Mouse (Mus musculus): ENCODE results near the gene Hbp1. TPM values are rescaled to one million over a fixed set of nuclear protein-coding genes. Genes with fewer than 3 reads are reported as not detected.

The Hbp1 gene
- total and polyA plus RNA-seq, 2 experiments from 2014 or later, result 97.9 to 153 TPM

DNA sequence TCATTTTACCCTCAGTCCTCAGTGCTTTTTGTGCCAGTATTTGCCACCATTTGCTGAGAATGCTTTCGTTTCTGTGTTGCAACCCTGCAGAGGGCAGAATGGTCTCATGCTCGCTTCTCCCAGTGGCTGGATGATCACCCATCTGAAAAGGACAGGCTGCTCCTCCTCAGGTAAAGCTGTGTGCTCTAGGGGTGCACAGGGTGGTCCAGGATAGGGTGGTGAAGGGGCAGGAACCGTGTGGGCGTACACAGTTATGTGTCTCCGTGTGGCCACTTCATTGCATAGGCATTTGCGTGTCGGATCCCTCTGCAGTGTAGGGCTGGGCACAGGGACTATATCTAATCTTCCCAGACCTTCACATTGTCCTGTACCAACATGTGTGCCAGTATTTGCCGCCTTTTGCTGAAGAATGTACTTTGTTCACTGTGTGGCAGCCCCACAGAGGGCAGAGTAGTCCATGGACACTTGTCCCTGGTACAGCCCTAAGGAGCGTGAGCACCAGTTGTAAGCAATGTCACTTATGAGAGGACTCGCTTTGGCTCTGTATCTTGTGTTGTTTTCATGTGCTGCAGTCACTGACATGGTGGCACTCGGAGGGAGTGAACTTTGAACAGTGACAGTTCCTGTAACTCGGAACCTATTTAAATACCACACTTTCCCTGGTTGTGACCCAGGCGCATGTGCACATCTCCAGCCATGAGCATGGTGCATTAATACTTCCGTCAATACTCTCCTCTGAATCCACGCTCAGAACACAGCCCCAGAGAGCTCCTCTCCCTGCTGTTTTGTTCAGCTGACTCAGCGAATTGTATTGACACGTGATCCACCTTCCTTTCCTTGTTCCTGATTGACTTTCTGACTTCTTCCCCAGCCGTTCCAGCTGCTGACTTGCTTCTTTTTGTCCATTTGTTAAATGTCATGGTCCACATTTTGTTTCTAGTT, 29.6 kb downstream of the Hbp1 start:
- H3K27me3 ChIP-seq (ENCODE audit: control insufficient read depth, insufficient read depth, low read length), result no peaks in the 10 kb centered on the region
- TF ChIP-seq CTCF (IDR thresholded peaks at IDR 0.05; ENCODE audit: low read depth) (no peak), EP300 (IDR thresholded peaks at IDR 0.05; ENCODE audit: low read depth) (no peak)
- ATAC-seq (ENCODE audit: insufficient read depth, low read depth) (no peak), DNase-seq (ENCODE audit: low spot score) (no peak)
- no peaks in the 10 kb centered on the region for H3K9me3 ChIP-seq (replicated peaks; ENCODE audit: control insufficient read depth, low read length)
- no peak overlapping the region for H3K4me2 ChIP-seq (ENCODE audit: low read depth, low read length)
- 78% methylated on average over 18 of the region's 18 CpGs for WGBS
- no peak overlapping the region for H3K27ac ChIP-seq (ENCODE audit: low read depth)
- H3K4me1 ChIP-seq (ENCODE audit: control insufficient read depth, insufficient read depth), result peaks cover 6% of the 10 kb centered on the region; the same call in 1 of the 2 replicates
- H3K9ac ChIP-seq (replicated peaks; ENCODE audit: low read depth, low read length), result no peak overlapping the region
- H3K36me3 ChIP-seq (replicated peaks; ENCODE audit: control insufficient read depth, insufficient read depth, low read length), result peaks cover 20% of the 10 kb centered on the region
- H3K4me3 ChIP-seq (ENCODE audit: low read depth, low read length), result no peak overlapping the region

- no peak overlapping the region for H3K4me3 ChIP-seq (ENCODE audit: low read depth, low read length)
- no peaks in the 10 kb centered on the region for H3K27me3 ChIP-seq (ENCODE audit: control insufficient read depth, insufficient read depth, low read length)
- H3K27ac ChIP-seq (ENCODE audit: low read depth), result peak overlapping the region; percentile 91
- H3K4me2 ChIP-seq (ENCODE audit: low read depth, low read length), result no peak overlapping the region
- 19% methylated on average over 5 of the region's 5 CpGs for WGBS
- H3K36me3 ChIP-seq (replicated peaks; ENCODE audit: control insufficient read depth, insufficient read depth, low read length), result no peaks in the 10 kb centered on the region; the same call in 1 of the 2 replicates
- no peaks in the 10 kb centered on the region for H3K9me3 ChIP-seq (replicated peaks; ENCODE audit: control insufficient read depth, low read length)
- H3K9ac ChIP-seq (replicated peaks; ENCODE audit: low read depth, low read length), result no peak overlapping the region
- H3K4me1 ChIP-seq (ENCODE audit: control insufficient read depth, insufficient read depth), result peaks cover 6% of the 10 kb centered on the region; the same call in 1 of the 2 replicates
- DNase-seq (ENCODE audit: low spot score) (peak; percentile 82), ATAC-seq (ENCODE audit: insufficient read depth, low read depth) (peak; percentile 92)
- TF ChIP-seq EP300 (IDR thresholded peaks at IDR 0.05; ENCODE audit: low read depth) (no peak), CTCF (IDR thresholded peaks at IDR 0.05; ENCODE audit: low read depth) (peak; percentile 5; the same call in 1 of the 2 replicates)
Measured at GRCm38 (mm10) chr12:31917245-31917644, 33.1 kb downstream of the Hbp1 start.

DNA sequence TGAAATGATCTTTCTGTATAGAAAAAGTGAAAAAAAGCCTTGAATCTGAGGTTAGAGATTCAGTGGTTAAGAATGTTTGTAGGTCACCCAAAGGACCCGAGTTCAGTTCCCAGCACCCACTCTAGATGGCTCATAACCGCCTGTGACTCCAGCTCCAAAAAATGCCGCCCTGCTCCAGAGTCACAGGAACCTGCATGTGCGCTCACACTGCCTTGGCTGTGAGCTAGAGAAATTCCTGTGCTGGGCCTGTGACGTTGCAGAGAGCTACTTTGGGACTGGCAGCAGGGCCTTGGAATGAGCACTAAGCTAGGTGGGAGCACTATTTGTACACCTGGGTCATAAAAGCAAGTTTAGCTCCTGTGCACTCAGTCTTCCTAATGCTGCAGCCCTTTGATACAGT, 33.6 kb downstream of the Hbp1 start:
- peak overlapping the region; percentile 91 for H3K27ac ChIP-seq (ENCODE audit: low read depth)
- WGBS, result 80% methylated on average over 5 of the region's 5 CpGs
- DNase-seq (ENCODE audit: low spot score) (no peak), ATAC-seq (ENCODE audit: insufficient read depth, low read depth) (peak; percentile 18; the same call in 1 of the 2 replicates)
- no peaks in the 10 kb centered on the region; the same call in 1 of the 2 replicates for H3K36me3 ChIP-seq (replicated peaks; ENCODE audit: control insufficient read depth, insufficient read depth, low read length)
- no peaks in the 10 kb centered on the region for H3K27me3 ChIP-seq (ENCODE audit: control insufficient read depth, insufficient read depth, low read length)
- H3K4me1 ChIP-seq (ENCODE audit: control insufficient read depth, insufficient read depth), result peaks cover 6% of the 10 kb centered on the region; the same call in 1 of the 2 replicates
- H3K4me3 ChIP-seq (ENCODE audit: low read depth, low read length), result no peak overlapping the region
- no peak overlapping the region for H3K9ac ChIP-seq (replicated peaks; ENCODE audit: low read depth, low read length)
- TF ChIP-seq CTCF (IDR thresholded peaks at IDR 0.05; ENCODE audit: low read depth), result no peak
- TF ChIP-seq EP300 (IDR thresholded peaks at IDR 0.05; ENCODE audit: low read depth), result no peak
- no peaks in the 10 kb centered on the region for H3K9me3 ChIP-seq (replicated peaks; ENCODE audit: control insufficient read depth, low read length)
- no peak overlapping the region for H3K4me2 ChIP-seq (ENCODE audit: low read depth, low read length)

DNA sequence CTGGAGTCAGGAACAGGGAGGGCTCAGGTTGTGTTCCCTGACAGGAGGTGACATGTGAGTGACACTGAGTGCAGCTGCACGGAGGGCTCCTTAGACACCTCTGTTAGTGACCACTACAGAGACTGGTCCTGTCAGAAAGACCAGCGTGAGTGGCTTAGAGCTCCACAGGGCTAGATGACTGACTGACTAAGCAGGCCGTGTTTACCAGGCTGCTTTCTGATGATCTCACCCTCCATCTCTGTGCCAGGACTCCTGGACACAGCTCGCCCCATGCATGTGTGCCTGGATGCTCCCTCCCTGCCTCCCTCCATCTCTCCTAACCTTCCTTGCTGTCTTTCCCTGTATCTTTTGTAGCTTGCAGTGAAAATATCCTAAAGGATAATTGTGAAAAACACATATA, 36.7 kb downstream of the Hbp1 start:
- peak overlapping the region; percentile 34; the same call in 1 of the 2 replicates for H3K27ac ChIP-seq (ENCODE audit: low read depth)
- WGBS, result 25% methylated on average over 4 of the region's 4 CpGs
- peak; percentile 51 for ATAC-seq (ENCODE audit: insufficient read depth, low read depth)
- no peaks in the 10 kb centered on the region for H3K9me3 ChIP-seq (replicated peaks; ENCODE audit: control insufficient read depth, low read length)
- H3K9ac ChIP-seq (replicated peaks; ENCODE audit: low read depth, low read length), result no peak overlapping the region
- H3K4me1 ChIP-seq (ENCODE audit: control insufficient read depth, insufficient read depth), result peaks cover 6% of the 10 kb centered on the region; the same call in 1 of the 2 replicates
- DNase-seq (ENCODE audit: low spot score), result peak; percentile 24
- no peak for TF ChIP-seq CTCF (IDR thresholded peaks at IDR 0.05; ENCODE audit: low read depth)
- TF ChIP-seq EP300 (IDR thresholded peaks at IDR 0.05; ENCODE audit: low read depth), result no peak
- H3K4me2 ChIP-seq (ENCODE audit: low read depth, low read length), result no peak overlapping the region
- no peaks in the 10 kb centered on the region for H3K36me3 ChIP-seq (replicated peaks; ENCODE audit: control insufficient read depth, insufficient read depth, low read length)
- H3K4me3 ChIP-seq (ENCODE audit: low read depth, low read length), result no peak overlapping the region
- H3K27me3 ChIP-seq (ENCODE audit: control insufficient read depth, insufficient read depth, low read length), result no peaks in the 10 kb centered on the region

DNA sequence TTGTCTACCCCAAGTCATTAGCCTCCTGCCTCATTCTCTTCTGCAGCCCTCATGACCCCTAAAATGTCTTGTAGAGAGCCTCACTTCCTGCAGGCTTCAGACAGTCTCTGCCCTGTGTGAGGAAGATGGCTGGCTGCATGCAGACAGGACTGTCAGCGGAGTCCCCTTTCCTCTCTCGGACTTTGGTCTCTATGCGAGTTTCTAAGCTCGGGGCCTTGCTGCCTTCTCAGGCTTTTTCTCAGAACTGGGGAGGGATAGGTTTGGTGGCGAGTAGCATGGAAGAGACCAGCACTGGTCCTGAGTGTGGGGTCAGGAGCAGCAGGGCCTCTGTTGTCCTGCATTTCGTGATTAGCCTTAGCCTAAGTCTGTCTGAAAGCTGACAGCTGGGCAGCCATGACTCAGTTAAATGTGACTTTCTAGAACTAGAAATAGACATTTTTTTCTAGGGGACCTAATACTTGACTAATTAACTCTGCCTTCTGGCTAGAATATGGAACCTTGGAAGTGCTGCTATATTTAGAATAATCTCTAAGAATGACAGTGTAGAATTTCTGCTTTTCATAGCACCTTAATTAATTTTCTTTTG, 37.3 kb downstream of the Hbp1 start:
- DNase-seq (ENCODE audit: low spot score) (no peak), ATAC-seq (ENCODE audit: insufficient read depth, low read depth) (no peak)
- TF ChIP-seq EP300 (IDR thresholded peaks at IDR 0.05; ENCODE audit: low read depth) (no peak), CTCF (IDR thresholded peaks at IDR 0.05; ENCODE audit: low read depth) (no peak)
- no peak overlapping the region for H3K4me3 ChIP-seq (ENCODE audit: low read depth, low read length)
- WGBS, result 79% methylated on average over 6 of the region's 6 CpGs
- no peaks in the 10 kb centered on the region for H3K36me3 ChIP-seq (replicated peaks; ENCODE audit: control insufficient read depth, insufficient read depth, low read length)
- no peak overlapping the region for H3K4me2 ChIP-seq (ENCODE audit: low read depth, low read length)
- 0 out of 2 replicates have a peak overlapping the region, but pooled peaks have one; percentile 34 for H3K27ac ChIP-seq (ENCODE audit: low read depth)
- H3K27me3 ChIP-seq (ENCODE audit: control insufficient read depth, insufficient read depth, low read length), result no peaks in the 10 kb centered on the region
- no peaks in the 10 kb centered on the region for H3K9me3 ChIP-seq (replicated peaks; ENCODE audit: control insufficient read depth, low read length)
- no peak overlapping the region for H3K9ac ChIP-seq (replicated peaks; ENCODE audit: low read depth, low read length)
- peaks cover 6% of the 10 kb centered on the region; the same call in 1 of the 2 replicates for H3K4me1 ChIP-seq (ENCODE audit: control insufficient read depth, insufficient read depth)
